Mouse (Mus musculus): ENCODE measurements around the gene Tagap. TPM values are rescaled to one million over a fixed set of nuclear protein-coding genes. Genes with fewer than 3 reads are reported as not detected.

The Tagap gene
- polyA plus RNA-seq, 1 experiment from 2014 or later, result 0.44 TPM

DNA sequence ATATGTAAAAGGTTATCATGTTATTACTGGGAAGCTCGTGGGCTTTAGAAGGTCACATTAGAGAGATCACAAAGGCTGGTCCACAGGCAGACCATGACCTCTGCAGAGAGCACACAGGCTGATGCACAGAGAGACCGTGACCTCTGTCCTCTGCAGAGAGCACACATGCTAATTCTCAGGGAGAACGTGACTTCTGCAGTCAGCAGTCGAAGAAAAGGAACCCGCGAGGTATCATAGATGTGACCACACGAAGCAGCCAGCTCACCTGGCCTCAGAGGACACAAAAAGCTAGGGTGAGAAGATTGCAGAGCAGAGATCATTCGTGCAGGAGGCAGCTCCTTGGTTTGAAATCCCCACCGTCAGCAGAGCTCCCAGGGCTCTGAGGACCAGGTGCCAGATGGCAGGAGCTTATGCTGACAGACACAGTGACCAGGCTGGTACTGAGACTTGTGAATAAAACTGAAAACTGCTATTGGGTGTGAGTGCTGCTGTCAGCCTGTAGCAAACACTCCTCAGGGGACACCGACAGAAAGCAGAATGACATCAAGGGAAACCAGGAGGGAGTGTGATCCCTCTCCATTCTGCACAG lies 29.7 kb upstream of the Tagap start:
- H3K4me3 ChIP-seq, result no peak overlapping the region
- 0 out of 2 replicates have a peak overlapping the region, but pooled peaks have one; percentile 17 for H3K27ac ChIP-seq (replicated peaks)
- H3K36me3 ChIP-seq, result no peaks in the 10 kb centered on the region
- WGBS, result 74% methylated on average over 10 of the region's 10 CpGs
- no peaks in the 10 kb centered on the region for H3K9me3 ChIP-seq (replicated peaks)
- DNase-seq (ENCODE audit: low spot score), result no peak
- H3K4me1 ChIP-seq, result peaks cover 8% of the 10 kb centered on the region; the same call in 1 of the 2 replicates
- H3K27me3 ChIP-seq (ENCODE audit: low read depth, poor library complexity, severe bottlenecking), result no peaks in the 10 kb centered on the region

DNA sequence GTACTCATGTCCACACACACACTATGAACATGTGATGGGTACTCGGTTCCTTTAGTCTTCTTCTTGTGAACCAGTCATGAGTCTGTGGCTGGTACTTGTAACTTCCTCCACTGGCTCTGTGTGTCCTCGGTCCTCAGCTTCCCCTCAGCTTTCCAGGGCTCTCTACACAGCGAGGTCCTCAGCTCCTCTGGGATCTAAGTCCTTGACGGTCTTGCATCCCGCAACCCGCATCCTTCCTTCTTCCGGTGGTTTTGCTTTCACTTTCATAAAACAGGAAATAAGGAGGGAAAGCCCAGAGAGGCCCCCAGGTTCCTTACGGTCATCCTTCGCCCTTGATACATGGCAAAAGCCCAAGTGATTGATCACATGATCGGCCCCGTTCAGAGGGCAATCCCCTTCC lies 28.7 kb upstream of the Tagap start:
- Histone ChIP-seq H3K36me3 (no peaks in the 10 kb centered on the region), H3K27ac (replicated peaks) (no peak overlapping the region), H3K4me1 (peaks cover 8% of the 10 kb centered on the region; the same call in 1 of the 2 replicates), H3K9me3 (replicated peaks) (no peaks in the 10 kb centered on the region), H3K27me3 (ENCODE audit: low read depth, poor library complexity, severe bottlenecking) (no peaks in the 10 kb centered on the region), H3K4me3 (no peak overlapping the region)
- no peak for DNase-seq (ENCODE audit: low spot score)
- 92% methylated on average over 11 of the region's 11 CpGs for WGBS

DNA sequence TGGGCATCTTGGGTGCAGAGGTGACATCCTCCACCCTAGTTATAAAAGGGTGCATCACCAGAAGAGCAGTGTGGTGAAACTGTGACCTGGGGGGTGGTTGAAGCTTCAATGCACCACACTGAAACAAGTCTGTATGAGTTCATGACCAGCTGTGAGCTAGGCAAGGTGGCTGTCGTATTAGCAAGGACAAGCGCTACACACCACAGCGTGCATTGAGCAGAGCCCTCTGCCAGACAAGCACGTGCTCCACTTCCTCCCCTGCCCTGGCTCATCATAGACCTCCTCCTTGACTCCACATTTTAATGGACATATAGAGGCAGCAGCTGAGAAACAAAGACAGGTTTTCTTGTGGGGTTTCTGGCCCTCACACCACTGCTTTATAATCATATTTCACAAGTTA lies 28.0 kb upstream of the Tagap start:
- WGBS, result 82% methylated on average over 4 of the region's 4 CpGs
- peaks cover 8% of the 10 kb centered on the region; the same call in 1 of the 2 replicates for H3K4me1 ChIP-seq
- no peaks in the 10 kb centered on the region for H3K36me3 ChIP-seq
- H3K27ac ChIP-seq (replicated peaks), result no peak overlapping the region
- H3K27me3 ChIP-seq (ENCODE audit: low read depth, poor library complexity, severe bottlenecking), result no peaks in the 10 kb centered on the region
- no peak for DNase-seq (ENCODE audit: low spot score)
- no peaks in the 10 kb centered on the region for H3K9me3 ChIP-seq (replicated peaks)
- H3K4me3 ChIP-seq, result no peak overlapping the region

DNA sequence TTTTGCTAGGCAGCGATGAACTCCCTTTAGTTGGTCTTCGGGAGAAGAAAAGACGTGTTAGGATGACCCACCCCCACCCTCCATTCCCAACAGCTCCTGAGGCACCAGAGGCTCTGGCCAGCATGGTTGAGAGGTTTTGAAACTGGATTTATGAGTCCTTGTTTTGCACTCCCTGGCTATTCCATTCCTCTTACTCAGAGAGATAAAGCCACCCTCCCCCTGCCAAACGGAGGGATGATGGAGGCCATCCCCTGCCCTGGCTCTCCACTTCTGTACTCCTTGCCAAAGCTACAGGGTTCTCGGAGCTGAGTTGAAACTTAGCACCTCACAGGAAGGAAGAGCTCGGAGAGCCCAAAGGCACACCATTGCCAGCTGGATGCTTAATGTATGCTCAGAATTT lies 26.6 kb upstream of the Tagap start:
- Histone ChIP-seq H3K27ac (replicated peaks) (no peak overlapping the region), H3K9me3 (replicated peaks) (no peaks in the 10 kb centered on the region), H3K4me3 (no peak overlapping the region), H3K27me3 (ENCODE audit: low read depth, poor library complexity, severe bottlenecking) (no peaks in the 10 kb centered on the region), H3K4me1 (peaks cover 8% of the 10 kb centered on the region; the same call in 1 of the 2 replicates), H3K36me3 (no peaks in the 10 kb centered on the region)
- no peak for DNase-seq (ENCODE audit: low spot score)
- 82% methylated on average over 6 of the region's 6 CpGs for WGBS

DNA sequence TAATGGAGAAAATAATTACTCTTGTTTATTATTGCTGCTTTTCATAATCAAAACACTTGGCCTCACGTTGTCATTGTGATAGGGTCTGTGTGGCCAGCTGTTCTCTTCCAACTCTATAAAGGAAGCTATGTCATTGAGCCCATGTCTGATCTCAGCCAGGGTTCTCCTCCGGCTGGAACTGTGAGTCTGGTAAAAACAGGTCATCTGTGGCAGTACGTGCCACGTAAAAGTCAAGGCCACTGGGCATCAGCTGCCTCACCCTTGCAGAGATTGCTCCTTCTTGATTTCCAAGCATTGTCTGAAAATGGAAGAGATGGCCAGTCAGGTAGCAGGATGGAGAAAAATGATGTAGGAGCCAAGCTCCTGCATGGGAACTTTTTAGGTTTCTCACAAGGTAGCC lies 25.8 kb upstream of the Tagap start:
- Histone ChIP-seq H3K27me3 (ENCODE audit: low read depth, poor library complexity, severe bottlenecking) (no peaks in the 10 kb centered on the region), H3K36me3 (no peaks in the 10 kb centered on the region), H3K27ac (replicated peaks) (no peak overlapping the region), H3K4me3 (no peak overlapping the region), H3K9me3 (replicated peaks) (no peaks in the 10 kb centered on the region), H3K4me1 (peaks cover 8% of the 10 kb centered on the region; the same call in 1 of the 2 replicates)
- no peak for DNase-seq (ENCODE audit: low spot score)
- WGBS, result 88% methylated on average over 4 of the region's 4 CpGs

DNA sequence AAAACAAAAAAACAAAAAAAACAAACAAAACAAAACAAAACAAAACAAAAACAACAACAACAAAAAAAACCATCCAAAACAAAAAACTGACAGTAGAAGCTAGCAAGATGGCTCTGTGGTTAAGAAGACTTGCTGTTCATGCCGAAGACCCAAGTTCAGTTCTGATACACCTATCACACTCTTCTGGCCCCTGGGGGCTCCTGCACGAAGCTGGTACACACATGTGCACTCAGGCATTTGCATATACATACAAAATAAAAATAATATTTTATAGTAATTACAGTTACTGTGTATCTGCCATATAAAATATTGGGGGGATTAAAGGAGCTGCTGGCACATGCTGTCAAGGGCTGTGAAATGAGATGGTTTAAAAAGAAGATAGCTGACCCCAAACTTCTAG lies 24.3 kb upstream of the Tagap start:
- H3K4me3 ChIP-seq, result no peak overlapping the region
- DNase-seq (ENCODE audit: low spot score), result no peak
- whole genome bisulfite sequencing, result 82% methylated on average over 2 of the region's 2 CpGs
- H3K4me1 ChIP-seq, result 0 out of 2 replicates have a peak, but pooled peaks cover 1% of the 10 kb centered on the region
- H3K9me3 ChIP-seq (replicated peaks), result no peaks in the 10 kb centered on the region
- no peaks in the 10 kb centered on the region for H3K36me3 ChIP-seq
- H3K27ac ChIP-seq (replicated peaks), result no peak overlapping the region
- no peaks in the 10 kb centered on the region for H3K27me3 ChIP-seq (ENCODE audit: low read depth, poor library complexity, severe bottlenecking)

DNA sequence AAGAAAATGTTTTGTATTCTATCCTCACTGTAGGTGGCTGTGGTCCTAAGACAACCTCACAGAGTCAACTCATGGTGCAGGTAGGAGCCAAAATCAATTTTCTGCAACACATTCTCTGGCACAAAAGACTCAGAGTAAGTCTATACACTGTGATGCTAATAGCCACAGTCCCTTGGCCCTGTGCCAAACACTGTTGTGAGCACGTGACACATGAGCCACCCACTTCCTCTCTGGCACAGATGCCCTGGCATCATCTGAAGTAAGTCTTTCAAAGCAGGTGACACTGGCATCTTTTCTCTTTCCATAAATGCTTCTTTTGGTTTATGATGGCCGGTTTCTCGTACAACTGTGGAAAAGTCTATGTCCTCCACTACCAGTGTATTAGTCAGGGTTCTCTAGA lies 23.4 kb upstream of the Tagap start:
- H3K4me3 ChIP-seq, result no peak overlapping the region
- no peaks in the 10 kb centered on the region for H3K4me1 ChIP-seq
- no peaks in the 10 kb centered on the region for H3K9me3 ChIP-seq (replicated peaks)
- no peaks in the 10 kb centered on the region for H3K27me3 ChIP-seq (ENCODE audit: low read depth, poor library complexity, severe bottlenecking)
- 85% methylated on average over 3 of the region's 3 CpGs for WGBS
- H3K27ac ChIP-seq (replicated peaks), result no peak overlapping the region
- no peaks in the 10 kb centered on the region for H3K36me3 ChIP-seq
- no peak for DNase-seq (ENCODE audit: low spot score)

DNA sequence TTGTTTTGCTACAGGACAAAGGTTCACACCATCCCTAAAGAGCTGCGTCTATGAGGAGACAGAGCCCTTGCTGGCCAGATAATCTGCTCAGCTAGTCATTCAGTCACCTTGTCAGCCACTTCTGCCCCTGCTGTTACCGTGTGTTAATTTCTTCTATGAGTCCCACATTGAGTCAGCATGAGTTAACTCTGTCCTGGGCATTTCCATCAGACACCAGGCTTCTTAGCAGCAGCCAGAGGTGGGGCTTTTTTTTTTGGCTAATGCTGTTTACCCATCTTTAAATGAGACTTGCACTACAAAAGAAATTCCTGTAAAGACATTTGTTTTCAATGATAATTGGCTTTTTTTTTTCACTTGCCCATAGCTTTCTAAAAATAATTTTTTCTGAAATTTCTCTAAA lies 20.8 kb upstream of the Tagap start:
- Histone ChIP-seq H3K27me3 (ENCODE audit: low read depth, poor library complexity, severe bottlenecking) (no peaks in the 10 kb centered on the region), H3K27ac (replicated peaks) (no peak overlapping the region), H3K4me1 (no peaks in the 10 kb centered on the region), H3K4me3 (no peak overlapping the region), H3K9me3 (replicated peaks) (peaks cover 3% of the 10 kb centered on the region), H3K36me3 (no peaks in the 10 kb centered on the region)
- WGBS, result 44% methylated on average over 2 of the region's 2 CpGs
- no peak for DNase-seq (ENCODE audit: low spot score)

DNA sequence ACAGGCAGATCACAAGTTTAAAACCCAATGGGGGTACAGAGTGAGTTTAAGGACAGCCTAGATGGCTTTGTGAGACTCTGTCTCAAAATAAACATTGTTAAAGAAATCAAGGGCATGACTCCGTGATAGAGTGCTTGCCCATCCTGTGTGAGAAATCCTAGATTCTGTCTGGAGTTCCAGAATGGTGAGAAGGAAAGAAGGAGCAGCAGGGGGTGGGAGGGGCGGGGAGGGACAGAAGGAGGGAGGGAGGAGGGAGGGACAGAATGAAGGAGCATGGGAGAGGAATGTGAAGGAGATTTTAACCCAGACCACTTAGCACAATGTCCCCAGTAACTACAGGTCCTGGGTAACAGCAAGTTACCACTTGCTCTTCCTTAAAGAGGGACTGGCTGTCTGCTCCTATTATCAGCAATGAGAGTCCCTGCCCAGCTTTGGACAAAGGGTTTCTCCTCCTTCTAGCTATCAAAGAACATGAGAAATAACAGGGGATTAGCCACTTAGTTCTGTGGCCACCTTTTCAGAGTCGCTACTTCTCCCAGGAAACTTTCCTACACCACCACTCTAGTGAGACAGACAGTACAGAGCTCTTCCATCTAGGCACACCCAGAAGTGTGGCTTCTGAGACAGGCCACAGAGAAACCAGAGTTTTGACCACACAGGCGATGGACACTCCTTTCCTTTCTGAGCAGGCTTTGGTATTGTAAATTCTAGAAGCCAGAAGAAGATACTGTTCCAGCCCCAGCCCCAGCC lies 19.7 kb upstream of the Tagap start:
- Histone ChIP-seq H3K27ac (replicated peaks) (no peak overlapping the region), H3K4me3 (no peak overlapping the region), H3K4me1 (no peaks in the 10 kb centered on the region), H3K9me3 (replicated peaks) (peaks cover 7% of the 10 kb centered on the region), H3K36me3 (no peaks in the 10 kb centered on the region), H3K27me3 (ENCODE audit: low read depth, poor library complexity, severe bottlenecking) (no peaks in the 10 kb centered on the region)
- DNase-seq (ENCODE audit: low spot score), result no peak
- WGBS, result 46% methylated on average over 4 of the region's 4 CpGs

DNA sequence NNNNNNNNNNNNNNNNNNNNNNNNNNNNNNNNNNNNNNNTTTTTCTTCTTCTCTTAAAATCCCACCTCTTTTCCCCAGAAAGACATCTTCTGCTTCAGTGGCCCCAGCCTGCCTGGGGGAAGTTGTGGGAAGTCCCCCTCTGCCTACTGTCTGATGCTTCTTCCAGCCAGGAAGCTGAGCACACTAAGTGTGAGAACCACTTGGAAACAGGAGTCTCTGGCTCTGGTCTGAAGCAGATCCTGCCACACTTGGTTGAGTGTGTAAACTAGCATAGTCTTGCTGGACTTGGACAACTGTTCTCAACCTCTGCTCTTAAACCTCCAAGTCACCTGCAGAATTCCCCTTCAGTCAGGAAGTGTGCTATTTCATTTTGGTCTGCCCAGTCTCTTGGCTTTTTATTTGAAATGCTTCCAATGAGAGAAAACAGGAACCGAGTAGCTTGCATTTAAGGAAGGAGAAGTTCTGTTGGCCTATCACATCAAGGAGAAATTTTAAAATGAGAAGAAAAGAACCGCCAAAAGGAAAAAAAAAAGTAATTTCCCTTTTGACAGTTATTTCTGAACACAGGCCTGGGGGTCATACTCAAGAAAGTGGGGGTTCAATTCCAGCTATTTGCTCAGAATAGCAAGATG lies 11.1 kb upstream of the Tagap start:
- no peak for DNase-seq (ENCODE audit: low spot score)
- 71% methylated on average over 2 of the region's 2 CpGs for WGBS
- Histone ChIP-seq H3K4me1 (no peaks in the 10 kb centered on the region), H3K36me3 (no peaks in the 10 kb centered on the region), H3K4me3 (no peak overlapping the region), H3K9me3 (replicated peaks) (peaks cover 10% of the 10 kb centered on the region), H3K27me3 (ENCODE audit: low read depth, poor library complexity, severe bottlenecking) (no peaks in the 10 kb centered on the region), H3K27ac (replicated peaks) (no peak overlapping the region)

DNA sequence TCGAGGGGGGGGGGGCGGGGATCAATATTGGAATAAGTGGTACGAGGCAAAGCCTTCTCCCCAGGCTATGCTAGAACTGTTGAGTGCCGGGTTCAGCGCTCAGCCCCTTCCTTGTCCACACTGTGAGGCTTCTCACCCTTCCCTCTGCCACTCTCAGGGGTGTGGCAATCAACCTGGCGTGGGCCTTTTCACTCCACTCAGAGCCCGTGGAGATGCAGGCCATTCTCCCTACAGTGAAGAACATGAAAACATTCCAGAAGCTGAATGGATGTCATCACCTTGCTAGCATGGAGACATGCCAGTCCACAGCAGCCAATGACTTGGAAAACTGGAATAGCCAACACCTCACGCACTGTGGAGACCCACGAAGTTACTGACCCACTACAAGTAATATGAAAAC lies 10.0 kb upstream of the Tagap start:
- whole genome bisulfite sequencing, result 88% methylated on average over 9 of the region's 9 CpGs
- Histone ChIP-seq H3K9me3 (replicated peaks) (peaks cover 7% of the 10 kb centered on the region), H3K36me3 (no peaks in the 10 kb centered on the region), H3K27me3 (ENCODE audit: low read depth, poor library complexity, severe bottlenecking) (no peaks in the 10 kb centered on the region), H3K4me1 (no peaks in the 10 kb centered on the region), H3K27ac (replicated peaks) (no peak overlapping the region), H3K4me3 (no peak overlapping the region)
- no peak for DNase-seq (ENCODE audit: low spot score)

DNA sequence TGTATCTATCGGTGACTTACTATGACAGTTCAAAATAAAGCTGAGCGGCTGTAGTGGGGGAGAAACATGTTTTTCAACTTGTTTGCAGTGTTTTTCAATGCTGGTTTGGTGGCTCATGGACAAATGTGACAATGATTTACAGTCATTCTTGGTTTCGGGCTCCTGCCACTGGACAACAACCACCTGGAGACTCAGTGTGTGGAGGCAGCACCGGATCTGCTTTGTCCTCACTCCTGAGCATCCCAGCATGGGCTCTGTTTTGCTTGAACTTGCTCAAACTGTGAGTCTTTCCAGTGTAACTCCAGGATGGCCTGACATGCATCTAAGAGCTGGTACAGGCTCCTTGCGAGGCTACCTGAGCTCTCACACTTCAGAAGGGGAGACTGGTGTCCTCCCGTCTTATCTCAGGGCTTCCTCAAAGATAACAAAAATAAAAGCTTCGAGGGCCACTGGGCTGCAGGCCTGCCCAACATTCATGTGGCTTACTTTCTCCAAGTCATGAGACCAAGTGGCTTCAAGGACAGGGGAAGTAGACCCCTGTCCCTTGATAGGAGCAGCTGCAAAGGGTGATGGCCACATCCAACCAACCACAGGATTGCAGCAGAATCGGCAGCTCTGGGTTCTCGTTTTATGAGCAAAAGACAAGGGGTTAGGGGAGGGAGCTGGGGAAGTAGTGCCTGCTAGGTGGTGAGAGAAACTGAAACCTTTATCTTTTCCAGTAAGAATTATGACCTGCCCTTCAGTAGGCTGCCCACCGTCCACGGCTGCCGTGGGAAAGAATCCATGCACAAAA lies 8.8 kb upstream of the Tagap start:
- Histone ChIP-seq H3K36me3 (no peaks in the 10 kb centered on the region), H3K4me1 (no peaks in the 10 kb centered on the region), H3K27ac (replicated peaks) (no peak overlapping the region), H3K4me3 (no peak overlapping the region), H3K9me3 (replicated peaks) (no peaks in the 10 kb centered on the region), H3K27me3 (ENCODE audit: low read depth, poor library complexity, severe bottlenecking) (no peaks in the 10 kb centered on the region)
- DNase-seq (ENCODE audit: low spot score), result no peak
- 84% methylated on average over 12 of the region's 12 CpGs for WGBS
